Comparison of ENCODE assay signal across 22 mouse cellular contexts in the genomic region with DNA sequence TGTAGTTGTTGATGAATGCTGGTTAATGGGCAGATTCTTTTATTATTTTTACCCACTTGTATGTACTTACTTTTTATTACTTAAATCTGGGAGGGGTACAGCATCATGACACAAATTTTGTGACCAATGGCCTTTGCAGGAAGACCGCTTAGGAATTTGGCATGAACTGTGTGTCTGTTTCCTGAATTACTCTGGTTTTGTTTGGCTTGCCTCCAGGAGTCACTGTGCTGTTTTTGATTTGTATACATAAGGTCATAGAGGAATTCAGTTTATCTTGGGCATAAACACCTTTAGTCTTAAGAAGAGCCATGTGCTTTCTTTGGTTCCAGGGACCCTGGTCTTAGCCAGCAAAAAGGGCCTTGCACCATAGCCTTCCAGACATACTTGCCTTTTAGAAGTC. TPM values are rescaled to one million over a fixed set of nuclear protein-coding genes. Genes with fewer than 3 reads are reported as not detected.
A peak's percentile ranks its signal among the peaks of the same experiment; 100 is the strongest.
DNase-seq lines count a peak whose midpoint lies in the region; ATAC-seq and TF ChIP-seq lines count a peak whose summit lies in the region.
"Had no signal": no experiment of that assay in that cellular context is flagged by ENCODE, and none has a peak within 500 bp of the region (broad histone marks: within the 10 kb centered on the region; RNA-seq: fewer than 3 reads in every experiment).

No protein-coding gene starts in this region.

- no peaks in the 10 kb centered on the region for H3K9me3 ChIP-seq in intestine, postnatal 0 days (ENCODE audit: control insufficient read depth)
- no peaks in the 10 kb centered on the region for H3K9me3 ChIP-seq in intestine, embryonic 16.5 days (ENCODE audit: control insufficient read depth, low read length)
- no peaks in the 10 kb centered on the region for H3K9me3 ChIP-seq in limb, embryonic 12.5 days
- no peaks in the 10 kb centered on the region for H3K9me3 ChIP-seq in limb, embryonic 10.5 days (replicated peaks)
- no peaks in the 10 kb centered on the region for H3K9me3 ChIP-seq in stomach, embryonic 15.5 days
- H3K9me3 ChIP-seq in midbrain, embryonic 14.5 days (ENCODE audit: control insufficient read depth, low read length): no peaks in the 10 kb centered on the region
- H3K9me3 ChIP-seq: forebrain, embryonic 13.5 days; hindbrain, embryonic 15.5 days; intestine, embryonic 15.5 days; liver, embryonic 13.5 days; midbrain, embryonic 13.5 days; neural tube, embryonic 13.5 days had no signal

- no peak overlapping the region for H3K4me2 ChIP-seq in intestine, postnatal 0 days (replicated peaks; ENCODE audit: low read depth)
- H3K4me2 ChIP-seq in intestine, embryonic 16.5 days (ENCODE audit: low read depth, low read length): no peak overlapping the region
- H3K4me2 ChIP-seq in limb, embryonic 12.5 days: no peak overlapping the region
- no peak overlapping the region for H3K4me2 ChIP-seq in stomach, embryonic 15.5 days
- H3K4me2 ChIP-seq in midbrain, embryonic 14.5 days (ENCODE audit: low read length): no peak overlapping the region
- H3K4me2 ChIP-seq: forebrain, embryonic 13.5 days; hindbrain, embryonic 15.5 days; intestine, embryonic 15.5 days; liver, embryonic 13.5 days; midbrain, embryonic 13.5 days; neural tube, embryonic 13.5 days had no signal

- no peaks in the 10 kb centered on the region for H3K27me3 ChIP-seq in intestine, postnatal 0 days (replicated peaks; ENCODE audit: control insufficient read depth, insufficient read depth, low read length)
- no peaks in the 10 kb centered on the region for H3K27me3 ChIP-seq in intestine, embryonic 16.5 days (replicated peaks; ENCODE audit: control insufficient read depth, insufficient read depth, low read length)
- no peaks in the 10 kb centered on the region for H3K27me3 ChIP-seq in limb, embryonic 12.5 days
- no peaks in the 10 kb centered on the region for H3K27me3 ChIP-seq in limb, embryonic 10.5 days (ENCODE audit: low read depth, poor library complexity, severe bottlenecking)
- H3K27me3 ChIP-seq in stomach, embryonic 15.5 days (replicated peaks): no peaks in the 10 kb centered on the region
- no peaks in the 10 kb centered on the region for H3K27me3 ChIP-seq in midbrain, embryonic 14.5 days (ENCODE audit: control insufficient read depth, insufficient read depth, low read length)
- H3K27me3 ChIP-seq: CH12.LX; forebrain, embryonic 13.5 days; hindbrain, embryonic 15.5 days; intestine, embryonic 15.5 days; liver, embryonic 13.5 days; midbrain, embryonic 13.5 days; neural tube, embryonic 13.5 days had no signal

- no peaks in the 10 kb centered on the region for H3K36me3 ChIP-seq in intestine, postnatal 0 days (ENCODE audit: control insufficient read depth, insufficient read depth)
- no peaks in the 10 kb centered on the region for H3K36me3 ChIP-seq in intestine, embryonic 16.5 days (ENCODE audit: control insufficient read depth, insufficient read depth, low read length)
- H3K36me3 ChIP-seq in limb, embryonic 12.5 days: peaks cover 52% of the 10 kb centered on the region
- peaks cover 98% of the 10 kb centered on the region for H3K36me3 ChIP-seq in limb, embryonic 10.5 days
- no peaks in the 10 kb centered on the region for H3K36me3 ChIP-seq in stomach, embryonic 15.5 days
- H3K36me3 ChIP-seq in midbrain, embryonic 14.5 days (ENCODE audit: control insufficient read depth, insufficient read depth, low read length): no peaks in the 10 kb centered on the region
- H3K36me3 ChIP-seq: hindbrain, embryonic 15.5 days; intestine, embryonic 15.5 days; neural tube, embryonic 13.5 days had no signal

- H3K4me3 ChIP-seq in intestine, postnatal 0 days (ENCODE audit: low read depth, low read length): no peak overlapping the region
- H3K4me3 ChIP-seq in intestine, embryonic 16.5 days (ENCODE audit: low read length): no peak overlapping the region
- no peak overlapping the region for H3K4me3 ChIP-seq in limb, embryonic 12.5 days (replicated peaks)
- no peak overlapping the region for H3K4me3 ChIP-seq in limb, embryonic 10.5 days
- H3K4me3 ChIP-seq in stomach, embryonic 15.5 days (replicated peaks): no peak overlapping the region
- H3K4me3 ChIP-seq in midbrain, embryonic 14.5 days (replicated peaks; ENCODE audit: low read depth, low read length): no peak overlapping the region
- H3K4me3 ChIP-seq: erythroblast, embryonic 14.5 days; forebrain, embryonic 13.5 days; hindbrain, embryonic 15.5 days; intestine, embryonic 15.5 days; liver, embryonic 13.5 days; midbrain, embryonic 13.5 days; neural tube, embryonic 13.5 days had no signal

- no peaks in the 10 kb centered on the region for H3K4me1 ChIP-seq in intestine, postnatal 0 days (replicated peaks; ENCODE audit: control insufficient read depth, insufficient read depth, low read length)
- no peaks in the 10 kb centered on the region for H3K4me1 ChIP-seq in intestine, embryonic 16.5 days (ENCODE audit: control insufficient read depth, insufficient read depth, low read length)
- H3K4me1 ChIP-seq in limb, embryonic 12.5 days (replicated peaks): no peaks in the 10 kb centered on the region
- no peaks in the 10 kb centered on the region for H3K4me1 ChIP-seq in limb, embryonic 10.5 days
- H3K4me1 ChIP-seq in stomach, embryonic 15.5 days: no peaks in the 10 kb centered on the region
- no peaks in the 10 kb centered on the region for H3K4me1 ChIP-seq in midbrain, embryonic 14.5 days (ENCODE audit: control insufficient read depth, insufficient read depth, low read length)
- H3K4me1 ChIP-seq: forebrain, embryonic 13.5 days; hindbrain, embryonic 15.5 days; intestine, embryonic 15.5 days; liver, embryonic 13.5 days; midbrain, embryonic 13.5 days; neural tube, embryonic 13.5 days had no signal

- no peak for TF ChIP-seq CTCF in intestine, postnatal 0 days (IDR thresholded peaks at IDR 0.05; ENCODE audit: low read depth)

- WGBS in intestine, postnatal 0 days: 52% methylated on average over 1 of the region's 1 CpGs
- WGBS in intestine, embryonic 16.5 days: 48% methylated on average over 1 of the region's 1 CpGs
- WGBS in limb, embryonic 12.5 days: 70% methylated on average over 1 of the region's 1 CpGs
- 94% methylated on average over 1 of the region's 1 CpGs for WGBS in limb, embryonic 10.5 days
- 67% methylated on average over 1 of the region's 1 CpGs for WGBS in stomach, embryonic 15.5 days
- 100% methylated on average over 1 of the region's 1 CpGs for WGBS in midbrain, embryonic 14.5 days

- no peak for ATAC-seq in intestine, postnatal 0 days
- ATAC-seq in intestine, embryonic 16.5 days: no peak
- no peak for ATAC-seq in limb, embryonic 12.5 days (ENCODE audit: insufficient number of reproducible peaks, insufficient read depth, low FRiP score, low TSS enrichment, low read depth)
- no peak for ATAC-seq in stomach, embryonic 15.5 days (ENCODE audit: insufficient read depth, low FRiP score, low read depth)
- ATAC-seq in midbrain, embryonic 14.5 days (ENCODE audit: low FRiP score, low TSS enrichment): no peak
- ATAC-seq: forebrain, embryonic 13.5 days; intestine, embryonic 15.5 days; midbrain, embryonic 13.5 days had no signal

- peak overlapping the region; percentile 15; the same call in 1 of the 2 replicates for H3K27ac ChIP-seq in intestine, postnatal 0 days (ENCODE audit: low read depth, low read length)
- no peak overlapping the region for H3K27ac ChIP-seq in intestine, embryonic 16.5 days (ENCODE audit: low read length)
- 0 out of 2 replicates have a peak overlapping the region, but pooled peaks have one; percentile 45 for H3K27ac ChIP-seq in limb, embryonic 12.5 days
- no peak overlapping the region for H3K27ac ChIP-seq in limb, embryonic 10.5 days
- H3K27ac ChIP-seq in stomach, embryonic 15.5 days: peak overlapping the region; percentile 22; the same call in 1 of the 2 replicates
- H3K27ac ChIP-seq in midbrain, embryonic 14.5 days (replicated peaks; ENCODE audit: low read depth, low read length): no peak overlapping the region
- H3K27ac ChIP-seq: forebrain, embryonic 13.5 days; hindbrain, embryonic 15.5 days; intestine, embryonic 15.5 days; liver, embryonic 13.5 days; midbrain, embryonic 13.5 days; neural tube, embryonic 13.5 days had no signal

- DNase-seq in limb, embryonic 10.5 days (ENCODE audit: low spot score): no peak
- peak; percentile 17 for DNase-seq in NIH3T3 (ENCODE audit: low read depth)
- no peak for DNase-seq in midbrain, embryonic 14.5 days
- DNase-seq: cerebellum, adult 2 months; gastrocnemius, postnatal 10 days; heart, adult 18-20 months; heart, postnatal 4 days; liver, embryonic 13.5 days; right cerebral cortex, adult 18-20 months; thymus, postnatal 14 days had no signal

- no peak overlapping the region for H3K9ac ChIP-seq in intestine, postnatal 0 days (ENCODE audit: low read depth, low read length)
- no peak overlapping the region for H3K9ac ChIP-seq in intestine, embryonic 16.5 days (ENCODE audit: low read depth, low read length)
- no peak overlapping the region for H3K9ac ChIP-seq in limb, embryonic 12.5 days (replicated peaks)
- no peak overlapping the region for H3K9ac ChIP-seq in stomach, embryonic 15.5 days
- H3K9ac ChIP-seq in midbrain, embryonic 14.5 days (replicated peaks; ENCODE audit: low read length): no peak overlapping the region
- H3K9ac ChIP-seq: forebrain, embryonic 13.5 days; hindbrain, embryonic 15.5 days; intestine, embryonic 15.5 days; liver, embryonic 13.5 days; midbrain, embryonic 13.5 days; neural tube, embryonic 13.5 days had no signal

RNA-seq across cellular contexts. Expression of a gene that starts 33.1 kb away (rescaled TPM):
- 1.4 and 1.7 TPM in 2 replicates for polyA plus RNA-seq in intestine, postnatal 0 days (2015; fragmentation: Nextera tagmentation; extraction: Ambion mirVana)
- 5.5 and 7.0 TPM in 2 replicates for polyA plus RNA-seq in intestine, embryonic 16.5 days (2015; fragmentation: Nextera tagmentation; extraction: Ambion mirVana)
- 14.8 and 16.1 TPM in 2 replicates for polyA plus RNA-seq in limb, embryonic 12.5 days (2016; fragmentation: Nextera tagmentation; extraction: Ambion mirVana)
- 21.6 and 21.9 TPM in 2 replicates for polyA plus RNA-seq in limb, embryonic 10.5 days (2016; fragmentation: Nextera tagmentation; extraction: Ambion mirVana)
- polyA plus RNA-seq in stomach, embryonic 15.5 days (2015; fragmentation: Nextera tagmentation; extraction: Ambion mirVana): 8.1 and 9.7 TPM in 2 replicates
- 2.1 and 3.7 TPM in 2 replicates for polyA plus RNA-seq in midbrain, embryonic 14.5 days (2014; fragmentation: Nextera tagmentation; extraction: Ambion mirVana)

RNA-seq across cellular contexts. Expression of a gene that starts 33.1 kb away (rescaled TPM):
- 77.2 and 77.9 TPM in 2 replicates for polyA plus RNA-seq in intestine, postnatal 0 days (2015; fragmentation: Nextera tagmentation; extraction: Ambion mirVana)
- 93.1 and 94.5 TPM in 2 replicates for polyA plus RNA-seq in intestine, embryonic 16.5 days (2015; fragmentation: Nextera tagmentation; extraction: Ambion mirVana)
- polyA plus RNA-seq in limb, embryonic 12.5 days (2016; fragmentation: Nextera tagmentation; extraction: Ambion mirVana): 76.4 TPM in 2 replicates
- polyA plus RNA-seq in limb, embryonic 10.5 days (2016; fragmentation: Nextera tagmentation; extraction: Ambion mirVana): 75.8 and 75.9 TPM in 2 replicates
- 88.5 and 94.7 TPM in 2 replicates for polyA plus RNA-seq in stomach, embryonic 15.5 days (2015; fragmentation: Nextera tagmentation; extraction: Ambion mirVana)
- 91.9 and 100 TPM in 2 replicates for polyA plus RNA-seq in midbrain, embryonic 14.5 days (2014; fragmentation: Nextera tagmentation; extraction: Ambion mirVana)

RNA-seq across cellular contexts. Expression of a gene that starts 36.0 kb away (rescaled TPM):
- 0.33 TPM in 1 of 2 replicates, not detected in the other for polyA plus RNA-seq in intestine, postnatal 0 days (2015; fragmentation: Nextera tagmentation; extraction: Ambion mirVana)
- polyA plus RNA-seq in intestine, embryonic 16.5 days (2015; fragmentation: Nextera tagmentation; extraction: Ambion mirVana): 0.20 TPM in 1 of 2 replicates, not detected in the other
- polyA plus RNA-seq in limb, embryonic 12.5 days (2016; fragmentation: Nextera tagmentation; extraction: Ambion mirVana): not detected in 2 replicates
- polyA plus RNA-seq in limb, embryonic 10.5 days (2016; fragmentation: Nextera tagmentation; extraction: Ambion mirVana): 0.30 TPM in 1 of 2 replicates, not detected in the other
- polyA plus RNA-seq in stomach, embryonic 15.5 days (2015; fragmentation: Nextera tagmentation; extraction: Ambion mirVana): 0.23 TPM in 1 of 2 replicates, not detected in the other
- polyA plus RNA-seq in midbrain, embryonic 14.5 days (2014; fragmentation: Nextera tagmentation; extraction: Ambion mirVana): not detected in 2 replicates
- polyA plus RNA-seq: cerebellum, adult 2 months; embryonic facial prominence, embryonic 11.5 days; erythroblast, embryonic 14.5 days; forebrain, embryonic 13.5 days; hindbrain, embryonic 15.5 days; intestine, embryonic 15.5 days; midbrain, embryonic 13.5 days had no signal

RNA-seq across cellular contexts. Expression of a gene that starts 40.0 kb away (rescaled TPM):
- polyA plus RNA-seq in intestine, postnatal 0 days (2015; fragmentation: Nextera tagmentation; extraction: Ambion mirVana): 185 and 187 TPM in 2 replicates
- polyA plus RNA-seq in intestine, embryonic 16.5 days (2015; fragmentation: Nextera tagmentation; extraction: Ambion mirVana): 185 and 199 TPM in 2 replicates
- 206 and 211 TPM in 2 replicates for polyA plus RNA-seq in limb, embryonic 12.5 days (2016; fragmentation: Nextera tagmentation; extraction: Ambion mirVana)
- 206 and 208 TPM in 2 replicates for polyA plus RNA-seq in limb, embryonic 10.5 days (2016; fragmentation: Nextera tagmentation; extraction: Ambion mirVana)
- 199 and 202 TPM in 2 replicates for polyA plus RNA-seq in stomach, embryonic 15.5 days (2015; fragmentation: Nextera tagmentation; extraction: Ambion mirVana)
- 258 and 280 TPM in 2 replicates for polyA plus RNA-seq in midbrain, embryonic 14.5 days (2014; fragmentation: Nextera tagmentation; extraction: Ambion mirVana)

RNA-seq across cellular contexts. Expression of a gene that starts 59.2 kb away (rescaled TPM):
- 18.4 and 20.6 TPM in 2 replicates for polyA plus RNA-seq in intestine, postnatal 0 days (2015; fragmentation: Nextera tagmentation; extraction: Ambion mirVana)
- 27.5 and 30.5 TPM in 2 replicates for polyA plus RNA-seq in intestine, embryonic 16.5 days (2015; fragmentation: Nextera tagmentation; extraction: Ambion mirVana)
- 53.3 and 55.9 TPM in 2 replicates for polyA plus RNA-seq in limb, embryonic 12.5 days (2016; fragmentation: Nextera tagmentation; extraction: Ambion mirVana)
- polyA plus RNA-seq in limb, embryonic 10.5 days (2016; fragmentation: Nextera tagmentation; extraction: Ambion mirVana): 41.4 and 47.7 TPM in 2 replicates
- 39.5 and 43.6 TPM in 2 replicates for polyA plus RNA-seq in stomach, embryonic 15.5 days (2015; fragmentation: Nextera tagmentation; extraction: Ambion mirVana)
- polyA plus RNA-seq in midbrain, embryonic 14.5 days (2014; fragmentation: Nextera tagmentation; extraction: Ambion mirVana): 74.8 and 85.2 TPM in 2 replicates

Comparison
In these comparisons a context has a peak if more than half of its experiments do, and no peak if none do; other contexts are left out.
1. H3K27ac ChIP-seq: peak in intestine, postnatal 0 days (single experiment), limb, embryonic 12.5 days (single experiment) and stomach, embryonic 15.5 days (single experiment); none in intestine, embryonic 16.5 days (single experiment), limb, embryonic 10.5 days (single experiment) and midbrain, embryonic 14.5 days (single experiment).